Mouse (Mus musculus): ENCODE measurements around the gene Gm3373.
"Not testable (repeated sequence)": the region's sequence is repeated elsewhere in the genome, so short reads cannot be mapped to it uniquely, and the experiment has no call there.

DNA sequence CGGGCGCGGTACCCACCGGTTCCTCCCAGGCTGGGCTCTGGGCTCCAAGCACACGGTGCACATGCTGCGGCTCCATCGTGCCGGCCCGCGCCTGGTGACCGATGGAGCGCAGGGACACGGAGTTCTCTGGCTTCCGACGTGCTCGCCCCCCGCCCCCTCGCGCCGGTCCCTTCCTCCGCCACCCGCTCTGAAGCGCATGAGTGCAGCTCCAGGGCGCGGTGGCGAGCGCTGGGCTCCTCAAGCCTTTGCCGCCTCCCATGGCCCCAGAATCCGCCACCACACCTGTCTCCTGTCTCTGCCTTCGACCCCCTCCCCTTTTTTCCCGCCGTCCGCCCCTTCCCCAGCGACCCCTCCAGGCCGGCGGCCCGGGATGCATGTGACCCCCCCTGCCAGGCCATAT is at the start of gene Gm3373:
- TF ChIP-seq CTCF (IDR thresholded peaks at IDR 0.05; ENCODE audit: low read depth, low read length); EP300 (IDR thresholded peaks at IDR 0.05; ENCODE audit: insufficient read depth, low read depth, low read length): not testable (repeated sequence)

Measured in ES-Bruce4 (cell line).